Mouse (Mus musculus) CH12.LX (cell line): Measurements from ENCODE around the gene Gjc2. TPM values are rescaled to one million over a fixed set of nuclear protein-coding genes. Genes with fewer than 3 reads are reported as not detected.

Experiments used
- DNase-seq: peaks from one replicate; pipeline ENCODE4 v3.0.0-alpha.2; 2013; ENCODE audit errors: extremely low read depth
- H3K27ac ChIP-seq: 2 replicates; pipeline ENCODE4 v1.5.1; 2012; ENCODE audit warnings: low read depth, mild to moderate bottlenecking, control low read depth, moderate library complexity; ENCODE audit not compliant: insufficient read depth
- H3K27me3 ChIP-seq: replicated peaks from 2 replicates; pipeline ENCODE3; 2012; ENCODE audit warnings: inconsistent platforms
- H3K36me3 ChIP-seq, 2 experiments: replicated peaks in 1 of 2; 2 replicates each; pipeline versions ENCODE3 to v1.6.1; 2012; ENCODE audit warnings: inconsistent platforms in 1 of 2, low read length in 1 of 2, mild to moderate bottlenecking in 1 of 2, mixed read lengths in 1 of 2, moderate library complexity in 1 of 2; ENCODE audit not compliant: control insufficient read depth in 1 of 2, insufficient read depth in 1 of 2
- H3K4me1 ChIP-seq, 2 experiments: 2 replicates each; pipeline ENCODE4 v1.6.1; 2012; ENCODE audit warnings: inconsistent platforms in 1 of 2, moderate library complexity in 1 of 2; ENCODE audit not compliant: insufficient read depth in 2 of 2, control insufficient read depth in 1 of 2
- H3K4me2 ChIP-seq: 2 replicates; pipeline ENCODE4 v1.6.1; 2012; ENCODE audit warnings: low read depth, mild to moderate bottlenecking, control low read depth; ENCODE audit not compliant: poor library complexity, insufficient read depth, severe bottlenecking
- H3K4me3 ChIP-seq, 3 experiments: fragments of 150-350 bp in 1 of 3; sonication (generic) in 1 of 3; replicated peaks in 1 of 3; 2 replicates each; pipeline versions ENCODE3 to v1.5.1; 2011 to 2012; ENCODE audit warnings: low read depth in 2 of 3, low read length in 2 of 3, mild to moderate bottlenecking in 2 of 3, moderate library complexity in 2 of 3, control low read depth in 1 of 3, improper control_type of control experiment in 1 of 3, inconsistent platforms in 1 of 3, mixed read lengths in 1 of 3; ENCODE audit not compliant: poor library complexity in 1 of 3
- H3K79me2 ChIP-seq: replicated peaks from 2 replicates; pipeline ENCODE4 v1.6.1; 2012; ENCODE audit warnings: mild to moderate bottlenecking, moderate library complexity; ENCODE audit not compliant: control insufficient read depth, poor library complexity, insufficient read depth, severe bottlenecking; ENCODE audit errors: extremely low read depth
- H3K9ac ChIP-seq: 2 replicates; pipeline ENCODE4 v1.6.1; 2012; ENCODE audit warnings: low read depth, mild to moderate bottlenecking, control low read depth, moderate library complexity; ENCODE audit not compliant: insufficient read depth
- H3K9me3 ChIP-seq: replicated peaks from 2 replicates; pipeline ENCODE3; 2012; ENCODE audit warnings: low read length, inconsistent platforms, mixed read lengths
- CHD1 ChIP-seq: IDR thresholded peaks from 2 replicates; pipeline ENCODE4 v1.6.1; 2012; ENCODE audit warnings: low read depth, low read length, improper control_type of control experiment, inconsistent platforms
- CHD2 ChIP-seq: IDR thresholded peaks from 2 replicates; pipeline ENCODE4 v1.6.1; 2011; ENCODE audit warnings: low read length, improper control_type of control experiment
- CTCF ChIP-seq, 2 experiments: IDR thresholded peaks in 1 of 2; conservative IDR thresholded peaks in 1 of 2; 2 replicates each; pipeline ENCODE4 v1.5.1; 2011 to 2012; ENCODE audit warnings: low read depth in 2 of 2, low read length in 2 of 2, improper control_type of control experiment in 1 of 2, inconsistent platforms in 1 of 2, mild to moderate bottlenecking in 1 of 2, moderate library complexity in 1 of 2
- E2F4 ChIP-seq: IDR thresholded peaks from 2 replicates; pipeline ENCODE4 v1.6.1; 2011; ENCODE audit warnings: low read depth, low read length, improper control_type of control experiment; ENCODE audit not compliant: insufficient replicate concordance
- EP300 ChIP-seq: IDR thresholded peaks from 2 replicates; pipeline ENCODE4 v1.6.1; 2011; ENCODE audit warnings: low read length, improper control_type of control experiment
- GABPA ChIP-seq: IDR thresholded peaks from 2 replicates; pipeline ENCODE4 v1.6.1; 2012; ENCODE audit warnings: low read depth, low read length, improper control_type of control experiment, inconsistent platforms; ENCODE audit not compliant: insufficient replicate concordance
- JUN ChIP-seq: IDR thresholded peaks from 2 replicates; pipeline ENCODE4 v1.6.1; 2011; ENCODE audit warnings: low read depth, mild to moderate bottlenecking, low read length, improper control_type of control experiment, moderate library complexity; ENCODE audit not compliant: insufficient read depth
- JUND ChIP-seq: conservative IDR thresholded peaks from 2 replicates; pipeline ENCODE4 v1.6.1; 2011; ENCODE audit warnings: low read depth, low read length, improper control_type of control experiment
- KAT2A ChIP-seq: IDR thresholded peaks from 2 replicates; pipeline ENCODE4 v1.6.1; 2012; ENCODE audit warnings: low read length, improper control_type of control experiment, inconsistent platforms; ENCODE audit not compliant: insufficient replicate concordance
- MAFK ChIP-seq: IDR thresholded peaks from 2 replicates; pipeline ENCODE4 v1.6.1; 2011; ENCODE audit warnings: low read length, improper control_type of control experiment; ENCODE audit not compliant: insufficient replicate concordance
- MAX ChIP-seq: IDR thresholded peaks from 2 replicates; pipeline ENCODE4 v1.6.1; 2011; ENCODE audit warnings: low read length, improper control_type of control experiment
- MAZ ChIP-seq: IDR thresholded peaks from 2 replicates; pipeline ENCODE4 v1.6.1; 2012; ENCODE audit warnings: low read depth, mild to moderate bottlenecking, inconsistent platforms, low read length, improper control_type of control experiment, moderate library complexity
- MXI1 ChIP-seq: IDR thresholded peaks from 2 replicates; pipeline ENCODE4 v1.6.1; 2011; ENCODE audit warnings: mild to moderate bottlenecking, low read depth, low read length, improper control_type of control experiment
- MYC ChIP-seq: IDR thresholded peaks from 2 replicates; pipeline ENCODE4 v1.6.1; 2011; ENCODE audit warnings: low read depth, mild to moderate bottlenecking, improper control_type of control experiment, low read length
- POLR2A ChIP-seq: IDR thresholded peaks from 2 replicates; pipeline ENCODE4 v1.6.1; 2011; ENCODE audit warnings: low read depth, mild to moderate bottlenecking, improper control_type of control experiment, low read length
- POLR2AphosphoS2 ChIP-seq: IDR thresholded peaks from 2 replicates; pipeline ENCODE4 v1.6.1; 2011; ENCODE audit warnings: low read depth, low read length, improper control_type of control experiment
- RAD21 ChIP-seq: IDR thresholded peaks from 2 replicates; pipeline ENCODE4 v1.6.1; 2011; ENCODE audit warnings: low read depth, mild to moderate bottlenecking, low read length, improper control_type of control experiment, moderate library complexity
- SIN3A ChIP-seq: IDR thresholded peaks from 2 replicates; pipeline ENCODE4 v1.6.1; 2012; ENCODE audit warnings: low read length, improper control_type of control experiment, inconsistent platforms
- SMC3 ChIP-seq: IDR thresholded peaks from 2 replicates; pipeline ENCODE4 v1.6.1; 2011; ENCODE audit warnings: low read depth, low read length, improper control_type of control experiment
- TBP ChIP-seq: conservative IDR thresholded peaks from 2 replicates; pipeline ENCODE4 v1.6.1; 2011; ENCODE audit warnings: low read depth, low read length, improper control_type of control experiment
- TCF12 ChIP-seq: IDR thresholded peaks from 2 replicates; pipeline ENCODE4 v1.6.1; 2014; ENCODE audit warnings: low read depth, mild to moderate bottlenecking, inconsistent platforms, low read length, improper control_type of control experiment
- USF2 ChIP-seq: conservative IDR thresholded peaks from 2 replicates; pipeline ENCODE4 v1.6.1; 2011; ENCODE audit warnings: low read depth, low read length, improper control_type of control experiment
- ZC3H11A ChIP-seq: IDR thresholded peaks from 2 replicates; pipeline ENCODE4 v1.6.1; 2012; ENCODE audit warnings: low read depth, mild to moderate bottlenecking, inconsistent platforms, low read length, improper control_type of control experiment
- dilution Hi-C: fragments of 300-500 bp; cut with MboI; formaldehyde crosslinking; loops from 2 replicates; pipeline ENCODE4 v1.14.3; 2020; ENCODE audit warnings: low sequenced_read_pairs; ENCODE audit not compliant: extremely low pct_unique_long_range_greater_than_20kb, extremely low pct_ligation_motif_present
- in situ Hi-C: fragments of 300-500 bp; cut with MboI; formaldehyde crosslinking; loops from 3 replicates; pipeline ENCODE4 v1.14.3; 2019; ENCODE audit warnings: low sequenced_read_pairs, low pct_ligation_motif_present, low pct_unique_long_range_greater_than_20kb, mixed read lengths
- polyA plus RNA-seq: library from polyadenylated mRNA; unstranded; fragments of >175 nt; gene quantifications from 2 replicates; pipeline ENCODE4 v1.2.1, GENCODE M21; 2012; ENCODE audit warnings: low read depth; ENCODE audit not compliant: insufficient read length
- total RNA-seq, 2 experiments: library from RNA; depleted of rRNA; stranded (reverse); fragments of 300-350 nt in 1 of 2; fragments of >200 nt in 1 of 2; gene quantifications; 2 replicates each; pipeline ENCODE4 v1.2.3; 2012 to 2014

The Gjc2 gene
- total and polyA plus RNA-seq, 3 experiments = 0.08 to 0.13 TPM; not detected in 1

GRCm38 (mm10) chr11:59226251-59226650, 43.2 kb upstream of the Gjc2 start (continued):
- TF ChIP-seq JUND (peak; percentile 91), SIN3A (peak; percentile 98), EP300 (peak; percentile 93), CHD1 (no peak), POLR2A (no peak), CTCF (conservative IDR thresholded peaks at IDR 0.05 in 1 of 2, IDR thresholded peaks at IDR 0.05 in 1 of 2; ENCODE audit: low read depth in 2 of 2, low read length in 2 of 2) (no peak), SMC3 (no peak), POLR2AphosphoS2 (no peak), CHD2 (no peak), KAT2A (no peak), MXI1 (peak; percentile 71; the same call in 1 of the 2 replicates)

- H3K4me2 ChIP-seq = peak overlapping the region; percentile 80
- H3K4me3 ChIP-seq = no peak overlapping the region
- in situ Hi-C loops (no loop called here), dilution Hi-C loops (no loop called here)
- H3K9me3 ChIP-seq = no peaks in the 10 kb centered on the region
- TF ChIP-seq CHD2 = no peak
- TF ChIP-seq JUN = no peak
- TF ChIP-seq MYC = no peak
- TF ChIP-seq MAZ = no peak
- TF ChIP-seq POLR2A = no peak
- TF ChIP-seq GABPA = no peak
- TF ChIP-seq JUND = no peak
- TF ChIP-seq MAFK = no peak
- TF ChIP-seq E2F4 = no peak
- no peak for TF ChIP-seq EP300
- no peak for TF ChIP-seq KAT2A
- TF ChIP-seq MAX = no peak
- TF ChIP-seq SIN3A = no peak
- no peak for TF ChIP-seq ZC3H11A
- no peak for TF ChIP-seq TCF12
- no peak for TF ChIP-seq MXI1
- TF ChIP-seq USF2 = no peak
- no peak for TF ChIP-seq TBP
- no peak for TF ChIP-seq RAD21
- peak overlapping the region; percentile 99 for H3K9ac ChIP-seq
- H3K36me3 ChIP-seq = peaks cover 12 to 51% of the 10 kb centered on the region in 2 experiments
- H3K4me1 ChIP-seq = peaks cover 28 to 77% of the 10 kb centered on the region in 2 experiments
- H3K27me3 ChIP-seq = no peaks in the 10 kb centered on the region
- DNase-seq = no peak
- no peak overlapping the region for H3K27ac ChIP-seq
- peaks cover 77% of the 10 kb centered on the region for H3K79me2 ChIP-seq
Measured at GRCm38 (mm10) chr11:59225167-59225566, 42.2 kb upstream of the Gjc2 start.
